Mouse (Mus musculus) cerebellum, adult 9-11 months (tissue): ENCODE results near the gene Spata31d1d.
"Not testable (repeated sequence)": the region's sequence is repeated elsewhere in the genome, so short reads cannot be mapped to it uniquely, and the experiment has no call there.

ENCODE experiments used
- DNase-seq: peaks from one replicate; pipeline ENCODE4 v3.0.0; 2022

Spata31d1d gene

GRCm38 (mm10) chr13:59731652-59732051 is at the start of gene Spata31d1d:
Spata31d1d (minus strand) TSS chr13:59731752.
- DNase-seq: no peak

DNA sequence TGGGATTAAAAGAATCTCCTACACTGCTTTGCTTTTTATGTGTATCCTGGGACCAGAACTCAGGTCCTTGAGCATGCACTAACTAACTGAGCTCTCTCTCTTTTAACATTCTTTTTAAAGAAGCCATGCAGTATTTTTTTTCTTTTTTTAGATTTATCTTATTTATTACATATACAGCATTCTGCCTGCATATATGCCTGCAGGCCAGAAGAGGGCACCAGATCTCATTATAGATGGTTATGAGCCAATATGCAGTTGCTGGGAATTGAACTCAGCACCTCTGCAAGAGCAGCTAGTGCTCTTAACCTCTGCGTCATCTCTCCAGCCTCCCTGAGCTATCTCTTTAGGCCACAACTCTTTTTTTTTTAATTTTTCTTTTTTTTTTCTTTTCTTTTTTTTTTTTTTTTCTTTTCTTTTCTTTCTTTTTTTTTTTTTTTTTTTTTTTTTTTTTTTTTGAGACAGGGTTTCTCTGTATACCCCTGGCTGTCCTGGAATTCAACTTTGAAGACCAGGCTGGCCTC is 48.3 kb upstream of the Spata31d1d start:
- DNase-seq: not testable (repeated sequence)

GRCm38 (mm10) chr13:59779213-59779612 is 47.7 kb upstream of the Spata31d1d start:
- no peak for DNase-seq

DNA sequence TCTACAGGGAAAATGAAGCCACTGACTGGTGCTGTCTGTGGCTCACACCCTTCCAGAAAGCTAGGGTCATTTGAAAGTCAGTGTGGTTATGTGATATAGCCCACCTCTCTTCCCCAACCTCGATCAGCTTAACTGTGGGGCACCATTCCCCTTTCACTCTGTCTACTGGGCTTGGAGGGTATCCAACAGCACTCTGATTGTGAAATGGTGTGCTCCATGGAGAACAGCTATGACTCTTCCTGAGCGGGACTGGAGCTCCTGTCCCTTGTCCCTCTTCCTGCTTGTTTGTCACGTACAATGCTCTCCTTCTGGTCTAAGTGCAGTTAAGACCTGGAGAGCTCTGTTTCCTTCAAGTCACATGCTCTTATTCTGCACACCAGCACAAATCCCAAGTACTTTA is 43.6 kb upstream of the Spata31d1d start:
- no peak for DNase-seq

DNA sequence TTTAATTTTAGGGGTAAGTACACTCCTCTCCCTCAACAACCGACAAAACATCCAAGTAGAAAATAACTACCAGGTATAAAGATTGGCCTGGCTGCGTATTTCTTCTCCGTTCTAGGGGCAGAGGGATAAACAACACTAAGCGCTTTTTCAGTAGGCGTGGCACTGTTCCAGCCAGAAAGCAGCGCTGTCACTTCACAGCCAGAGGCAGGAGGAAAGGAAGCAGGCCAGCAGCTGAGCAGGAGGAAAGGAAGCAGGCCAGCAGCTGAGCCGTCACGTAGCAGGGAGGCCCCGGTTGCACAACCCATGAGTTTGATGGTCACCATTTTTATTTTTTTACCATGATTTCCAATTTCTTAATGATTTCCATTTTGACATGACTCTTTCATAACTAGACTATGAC is 39.7 kb upstream of the Spata31d1d start:
- peak; percentile 58 for DNase-seq

DNA sequence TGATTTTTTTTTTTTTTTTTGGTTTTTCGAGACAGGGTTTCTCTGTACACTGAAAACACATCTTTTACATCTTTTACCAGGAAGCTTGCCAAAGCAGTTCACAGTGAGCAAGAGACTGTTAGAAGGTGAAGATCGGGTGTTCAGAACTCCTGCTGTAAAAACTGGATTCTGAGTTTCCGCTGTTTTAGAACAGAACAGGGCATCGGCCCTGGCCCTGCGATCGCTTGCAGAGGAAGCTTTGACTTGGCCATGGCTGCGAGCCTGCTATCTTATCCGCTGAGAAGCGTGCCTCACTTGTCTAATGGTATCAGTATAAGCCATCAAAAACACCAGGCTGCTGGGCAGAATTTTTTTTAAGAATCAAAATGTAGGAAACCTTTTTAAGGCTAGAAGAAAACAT is 39.3 kb upstream of the Spata31d1d start:
- DNase-seq: peak; percentile 34

GRCm38 (mm10) chr13:59770164-59770562 is 38.6 kb upstream of the Spata31d1d start:
- peak; percentile 88 for DNase-seq

- DNase-seq: peak; percentile 99
These were observed 38.0 kb upstream of the Spata31d1d start, which contains the start of gene Isca1 for GRCm38 (mm10) chr13:59769296-59770163. Isca1 (minus strand) TSS chr13:59769810.

DNA sequence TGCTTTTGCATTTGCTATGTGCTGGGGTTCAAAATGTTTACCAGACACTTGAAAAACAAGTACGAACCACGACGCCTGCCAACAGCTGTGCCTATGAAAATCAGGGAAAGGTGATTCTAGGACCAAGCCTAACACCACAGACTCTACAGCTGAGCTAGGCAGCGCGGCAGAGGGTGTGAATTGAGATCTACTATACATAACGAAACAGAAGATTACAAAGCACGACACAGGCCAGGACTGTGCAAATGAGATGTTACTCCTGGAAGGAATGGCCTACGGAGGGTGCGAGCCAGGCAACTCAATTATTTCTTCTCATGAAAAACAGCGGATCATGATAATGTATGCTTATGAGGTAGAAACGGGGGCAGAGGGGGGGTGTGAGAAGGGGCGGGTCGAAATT is 37.0 kb upstream of the Spata31d1d start:
- DNase-seq: peak; percentile 42

GRCm38 (mm10) chr13:59766786-59767515 is 35.4 kb upstream of the Spata31d1d start:
- peak; percentile 25 for DNase-seq

DNA sequence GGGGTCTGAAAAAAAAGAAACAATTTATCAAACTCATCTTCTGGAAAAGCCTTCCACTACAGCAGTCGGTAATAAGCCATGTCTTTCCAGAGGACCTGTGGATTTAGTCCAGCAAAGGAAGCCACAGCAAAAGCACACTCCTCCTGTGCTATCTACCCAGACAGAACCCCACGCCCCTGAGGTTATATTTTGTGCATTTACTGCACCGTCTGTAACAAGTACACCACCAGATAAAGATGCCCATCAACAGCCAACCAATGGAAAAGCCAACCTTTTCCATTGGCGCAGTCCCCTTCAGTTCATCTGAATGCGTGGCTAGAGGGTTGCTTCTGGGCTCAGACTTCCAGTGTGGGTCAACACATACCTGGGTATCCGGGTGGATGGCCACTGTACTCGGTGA is 31.2 kb upstream of the Spata31d1d start:
- DNase-seq: no peak

DNA sequence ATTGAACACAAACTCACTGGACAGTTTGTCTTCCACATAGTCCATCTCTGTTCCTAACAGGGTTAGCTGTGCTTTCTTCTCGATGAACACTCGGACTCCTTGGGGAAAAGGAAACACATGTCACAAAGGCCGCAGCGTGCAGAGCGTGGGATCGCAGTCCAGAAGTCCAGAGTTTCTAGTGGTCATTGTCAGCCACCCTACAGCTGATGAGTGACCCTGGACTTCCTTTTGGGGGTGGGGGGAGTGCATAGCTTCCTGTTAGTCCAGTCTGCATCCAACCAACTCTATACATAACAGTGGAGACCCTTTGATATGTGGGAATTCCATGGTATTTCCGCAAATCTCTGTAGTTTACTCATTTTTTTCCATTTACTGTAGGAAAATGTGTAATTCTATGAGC is 25.4 kb upstream of the Spata31d1d start:
- no peak for DNase-seq

DNA sequence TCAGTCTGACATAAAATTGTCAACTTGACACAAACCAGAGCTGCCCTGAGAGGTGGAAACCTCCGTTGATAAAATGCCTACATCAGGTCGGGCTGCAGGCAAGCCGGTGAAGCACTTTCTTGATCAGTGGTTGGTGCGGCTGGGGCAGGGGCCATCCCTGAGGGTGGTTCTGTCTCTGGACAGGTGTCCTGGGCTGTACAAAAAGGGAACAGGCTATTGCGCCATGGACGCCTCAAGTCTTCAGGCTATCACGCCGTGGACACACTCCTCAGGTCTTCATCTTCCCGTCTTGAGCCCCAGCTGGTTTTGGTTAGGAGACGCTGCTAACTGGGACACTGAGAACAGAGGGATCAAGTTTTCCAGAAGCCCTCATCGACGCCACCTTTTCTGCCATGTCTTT is 18.8 kb upstream of the Spata31d1d start:
- DNase-seq: no peak

DNA sequence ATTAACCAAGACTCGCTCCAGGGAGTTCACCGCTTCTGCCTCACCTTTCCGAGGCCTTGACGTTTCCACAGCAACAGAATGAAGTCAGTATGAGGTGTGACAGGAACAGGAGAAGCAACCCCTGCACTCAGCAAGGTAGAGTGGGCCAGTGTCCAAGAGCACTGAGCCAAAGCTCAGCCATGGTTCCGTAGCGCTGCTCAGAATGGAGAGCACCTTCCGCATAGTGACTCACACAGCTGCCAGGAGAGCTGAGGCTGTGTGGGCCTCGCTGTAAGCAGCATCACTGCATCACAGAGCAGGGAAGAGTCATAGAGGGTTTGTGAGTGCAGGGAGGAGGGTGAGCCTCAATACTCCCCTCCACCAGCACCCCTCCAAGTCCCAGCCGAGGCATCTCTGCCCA is 15.2 kb upstream of the Spata31d1d start, which contains the start of gene 1700014D04Rik:
TSS of gene 1700014D04Rik (minus strand) at position 42 of the 400 bp plus-strand sequence.
- DNase-seq: no peak

GRCm38 (mm10) chr13:59746164-59746563 is 14.6 kb upstream of the Spata31d1d start:
- DNase-seq: no peak

DNA sequence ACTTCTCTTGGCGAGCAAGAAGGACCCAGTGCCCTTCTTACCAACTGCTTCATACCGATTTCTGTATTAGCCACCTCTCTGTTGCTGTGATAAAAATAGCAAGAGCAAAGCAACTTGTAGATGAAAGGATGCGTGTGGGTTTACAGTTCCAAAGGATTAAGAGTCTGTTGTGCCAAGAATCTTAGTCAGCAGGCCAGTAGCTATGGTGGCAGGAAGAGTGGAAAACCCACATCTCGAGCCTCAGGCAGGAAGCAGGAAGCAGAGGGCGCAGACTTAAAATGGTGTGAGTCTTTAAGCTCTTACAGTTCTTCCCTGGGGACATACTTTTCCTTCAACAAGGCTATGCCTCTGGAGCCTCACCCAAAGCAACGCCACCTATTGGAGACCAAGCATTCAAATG is 13.9 kb upstream of the Spata31d1d start:
- no peak for DNase-seq

- DNase-seq: no peak
These were observed 10.1 kb upstream of the Spata31d1d start for GRCm38 (mm10) chr13:59741697-59742096.

- no peak for DNase-seq
These were observed 9.5 kb upstream of the Spata31d1d start for GRCm38 (mm10) chr13:59741096-59741495.

DNA sequence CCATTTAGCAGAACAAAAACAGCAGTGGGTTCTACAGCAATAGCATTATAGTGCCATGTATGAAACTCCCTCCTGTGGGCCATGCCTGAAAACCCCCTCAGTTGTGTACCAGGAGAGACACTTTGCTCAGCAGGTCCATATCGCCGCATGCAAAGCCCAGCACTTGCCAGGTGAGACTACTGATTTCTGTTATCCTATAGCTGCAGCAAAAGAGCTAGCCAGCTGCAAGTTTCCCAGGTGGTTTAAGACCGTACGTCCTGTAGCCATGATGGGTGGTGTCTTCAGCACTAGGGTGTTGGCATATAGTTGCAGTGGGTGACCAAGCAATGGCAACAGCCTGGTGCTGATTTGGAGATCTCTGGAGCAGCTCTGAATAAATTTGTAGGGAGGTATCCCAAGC is 7.8 kb upstream of the Spata31d1d start:
- DNase-seq: no peak

DNA sequence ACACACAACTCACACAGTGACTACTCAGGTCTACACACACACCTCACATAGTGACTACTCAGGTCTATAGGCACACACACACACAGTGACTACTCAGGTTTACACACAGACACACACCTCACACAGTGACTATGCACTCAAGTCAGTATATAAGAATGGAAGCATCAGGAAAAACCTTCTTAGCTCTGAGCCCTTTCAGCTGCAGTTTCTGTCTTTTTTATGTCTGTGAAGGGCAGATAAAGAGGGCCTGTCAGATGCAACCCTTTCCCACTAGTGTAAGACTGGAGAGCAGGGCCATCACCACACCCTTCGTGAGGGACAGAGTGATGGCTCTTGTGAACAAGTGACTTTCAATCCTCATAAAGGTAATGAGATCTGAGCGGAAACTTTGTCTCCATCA is 6.9 kb upstream of the Spata31d1d start:
- DNase-seq: no peak

GRCm38 (mm10) chr13:59735190-59735589 is 3.6 kb upstream of the Spata31d1d start:
- DNase-seq: no peak

DNA sequence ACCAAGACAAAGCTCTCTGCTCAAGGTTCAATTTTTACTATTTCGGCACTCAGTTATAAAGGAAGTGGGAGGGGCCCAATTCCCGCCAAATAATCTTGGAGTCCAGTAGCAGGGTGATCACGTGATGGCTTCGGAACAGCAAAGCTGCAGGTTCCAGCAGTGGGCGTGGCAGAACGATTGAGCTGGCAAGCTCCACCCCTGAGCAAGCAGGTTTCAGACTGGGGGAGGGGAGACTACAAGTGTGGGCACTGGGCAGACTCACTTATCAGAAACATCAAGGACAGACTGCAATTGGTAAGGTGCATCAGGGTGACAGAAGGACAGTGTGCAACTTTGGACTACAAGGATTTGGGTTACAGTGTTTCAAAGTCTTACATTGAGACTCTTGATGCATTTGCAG is 2.8 kb upstream of the Spata31d1d start:
- DNase-seq: not testable (repeated sequence)

- no peak for DNase-seq
These were observed 2.4 kb upstream of the Spata31d1d start for GRCm38 (mm10) chr13:59733936-59734335.
